Mouse (Mus musculus) right cerebral cortex, postnatal 4 days (tissue): Measurements from ENCODE around the gene Ahsg.
"Not testable (repeated sequence)": the region's sequence is repeated elsewhere in the genome, so short reads cannot be mapped to it uniquely, and the experiment has no call there.

Source experiments
- DNase-seq: peaks from one replicate; pipeline ENCODE4 v3.0.0-alpha.2; 2022

Ahsg gene

GRCm38 (mm10) chr16:22941825-22942476 is 50.9 kb downstream of the Ahsg start:
- DNase-seq, result not testable (repeated sequence)

GRCm38 (mm10) chr16:22947371-22947770 is 56.3 kb downstream of the Ahsg start:
- no peak for DNase-seq
